ENCODE assay signal across 8 mouse cellular contexts in the genomic region with DNA sequence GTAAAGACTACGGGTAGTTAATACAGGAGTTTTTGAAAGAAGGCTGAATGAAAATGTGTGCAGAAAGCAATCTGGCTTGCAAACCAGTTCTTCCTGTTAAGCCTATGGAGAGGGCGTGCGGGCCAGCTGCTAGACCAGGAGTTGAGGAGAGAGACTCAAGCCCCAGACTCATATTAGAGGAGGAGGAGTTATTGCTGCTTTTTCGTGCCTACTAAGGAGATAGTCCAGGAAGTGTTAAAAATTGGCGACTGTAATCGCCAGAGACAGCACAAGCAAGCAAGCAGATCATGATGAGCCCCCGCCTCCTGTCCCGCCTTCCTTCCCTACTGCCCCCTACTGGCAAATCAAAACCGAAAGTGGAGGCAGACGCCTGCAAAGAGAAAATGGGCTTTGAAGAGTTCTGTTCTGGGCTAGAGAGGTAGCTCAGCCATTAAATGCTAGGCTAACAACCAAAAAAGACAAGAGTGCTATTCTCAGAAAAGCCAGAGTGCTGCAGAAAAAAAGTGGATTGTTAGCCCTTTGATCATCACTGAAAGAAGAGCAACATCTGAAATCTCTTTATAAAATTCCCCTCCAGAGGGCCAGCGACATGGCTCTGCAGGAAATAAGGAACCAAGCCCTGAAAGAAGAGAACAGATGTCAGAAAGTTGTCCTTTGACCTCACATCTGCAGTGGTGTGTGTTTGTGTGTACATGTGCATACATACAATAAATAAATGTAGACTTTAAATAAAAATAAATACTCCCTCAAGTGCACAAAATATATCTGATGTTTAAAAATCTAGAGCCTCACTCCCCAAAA. TPM values are rescaled to one million over a fixed set of nuclear protein-coding genes. Genes with fewer than 3 reads are reported as not detected.
DNase-seq lines count a peak whose midpoint lies in the region; ATAC-seq and TF ChIP-seq lines count a peak whose summit lies in the region.

No protein-coding gene starts in this region.

- peak overlapping the region; percentile 28; the same call in 1 of the 2 replicates for H3K27ac ChIP-seq in embryonic facial prominence, embryonic 14.5 days (replicated peaks; ENCODE audit: low read depth, low read length)
- no peak overlapping the region for H3K27ac ChIP-seq in limb, embryonic 14.5 days (replicated peaks; ENCODE audit: low read depth, low read length)
- no peak overlapping the region for H3K27ac ChIP-seq in midbrain, embryonic 16.5 days (ENCODE audit: low read length)
- peak overlapping the region; percentile 29; the same call in 1 of the 2 replicates for H3K27ac ChIP-seq in spleen, adult 2 months (ENCODE audit: insufficient read depth, low read length)

- H3K27me3 ChIP-seq in embryonic facial prominence, embryonic 14.5 days (replicated peaks; ENCODE audit: control insufficient read depth, insufficient read depth, low read length), result peaks cover 5% of the 10 kb centered on the region; the same call in 1 of the 2 replicates
- no peaks in the 10 kb centered on the region for H3K27me3 ChIP-seq in limb, embryonic 14.5 days (ENCODE audit: control insufficient read depth, insufficient read depth, low read length)
- peaks cover 2% of the 10 kb centered on the region; the same call in 1 of the 2 replicates for H3K27me3 ChIP-seq in midbrain, embryonic 16.5 days (ENCODE audit: control insufficient read depth, insufficient read depth, low read depth, low read length)
- H3K27me3 ChIP-seq in spleen, adult 2 months (ENCODE audit: control insufficient read depth, insufficient read depth, low read length), result no peaks in the 10 kb centered on the region

- H3K4me2 ChIP-seq in embryonic facial prominence, embryonic 14.5 days (ENCODE audit: low read depth, low read length), result peak overlapping the region; percentile 47
- H3K4me2 ChIP-seq in limb, embryonic 14.5 days (replicated peaks; ENCODE audit: low read depth, low read length, severe bottlenecking), result peak overlapping the region; percentile 40
- peak overlapping the region; percentile 43 for H3K4me2 ChIP-seq in midbrain, embryonic 16.5 days (ENCODE audit: low read length)

- no peaks in the 10 kb centered on the region for H3K9me3 ChIP-seq in embryonic facial prominence, embryonic 14.5 days (ENCODE audit: control insufficient read depth, low read length)
- H3K9me3 ChIP-seq in limb, embryonic 14.5 days (ENCODE audit: control insufficient read depth, low read length), result no peaks in the 10 kb centered on the region
- H3K9me3 ChIP-seq in midbrain, embryonic 16.5 days (replicated peaks; ENCODE audit: control insufficient read depth, low read length, poor library complexity, severe bottlenecking), result no peaks in the 10 kb centered on the region

- WGBS in embryonic facial prominence, embryonic 14.5 days, result 21% methylated on average over 11 of the region's 11 CpGs
- 23% methylated on average over 11 of the region's 11 CpGs for WGBS in limb, embryonic 14.5 days
- WGBS in midbrain, embryonic 16.5 days, result 14% methylated on average over 11 of the region's 11 CpGs
- 18% methylated on average over 11 of the region's 11 CpGs for WGBS in spleen, adult 2 months

- no peaks in the 10 kb centered on the region for H3K36me3 ChIP-seq in embryonic facial prominence, embryonic 14.5 days (ENCODE audit: control insufficient read depth, insufficient read depth, low read length)
- H3K36me3 ChIP-seq in limb, embryonic 14.5 days (ENCODE audit: control insufficient read depth, insufficient read depth, low read length), result no peaks in the 10 kb centered on the region
- H3K36me3 ChIP-seq in midbrain, embryonic 16.5 days (ENCODE audit: control insufficient read depth, insufficient read depth, low read length), result no peaks in the 10 kb centered on the region
- H3K36me3 ChIP-seq in spleen, adult 2 months (ENCODE audit: control insufficient read depth, insufficient read depth, low read length), result no peaks in the 10 kb centered on the region

- DNase-seq in 3T3-L1 (ENCODE audit: low read depth, low spot score), result peak; percentile 76
- peak; percentile 7 to 42 for DNase-seq in adrenal gland, postnatal 4 days (ENCODE audit: low spot score in 2 of 2)
- DNase-seq in embryonic facial prominence, embryonic 14.5 days (ENCODE audit: low spot score), result peak; percentile 51
- DNase-seq in heart, adult 9 months (ENCODE audit: low spot score in 2 of 2), result peak; percentile 62 to 74
- peak; percentile 72 for DNase-seq in kidney, adult 9 months
- DNase-seq in limb, embryonic 14.5 days (ENCODE audit: low spot score), result peak; percentile 47
- DNase-seq in spleen, adult 2 months (ENCODE audit: low read depth in 1 of 2, low spot score in 2 of 2), result peak; percentile 53 to 61

- peak; percentile 41; the same call in 1 of the 2 replicates for TF ChIP-seq CTCF in spleen, adult 2 months (IDR thresholded peaks at IDR 0.05; ENCODE audit: extremely low read depth, insufficient read depth, insufficient read length, insufficient replicate concordance)

- peak; percentile 63 for ATAC-seq in embryonic facial prominence, embryonic 14.5 days (ENCODE audit: low read depth)
- ATAC-seq in limb, embryonic 14.5 days (ENCODE audit: low FRiP score, low read depth), result no peak; the same call in 1 of the 2 replicates
- ATAC-seq in midbrain, embryonic 16.5 days, result 0 out of 2 replicates have a peak, but pooled peaks have one; percentile 60

- H3K4me3 ChIP-seq in embryonic facial prominence, embryonic 14.5 days (ENCODE audit: low read depth, low read length), result peak overlapping the region; percentile 37
- peak overlapping the region; percentile 33 for H3K4me3 ChIP-seq in limb, embryonic 14.5 days (replicated peaks; ENCODE audit: low read length)
- peak overlapping the region; percentile 28; the same call in 1 of the 2 replicates for H3K4me3 ChIP-seq in midbrain, embryonic 16.5 days (ENCODE audit: low read depth, low read length)
- peak overlapping the region; percentile 56 for H3K4me3 ChIP-seq in spleen, adult 2 months (ENCODE audit: extremely low read depth, insufficient read depth, insufficient read length)

- no peak for TF ChIP-seq POLR2A in limb, embryonic 14.5 days (IDR thresholded peaks at IDR 0.05; ENCODE audit: borderline replicate concordance, extremely low read depth, insufficient read depth, insufficient read length)
- no peak for TF ChIP-seq POLR2A in spleen, adult 2 months (IDR thresholded peaks at IDR 0.05; ENCODE audit: low read depth, low read length)

- H3K4me1 ChIP-seq in embryonic facial prominence, embryonic 14.5 days (ENCODE audit: control insufficient read depth, insufficient read depth, low read length), result no peaks in the 10 kb centered on the region
- H3K4me1 ChIP-seq in limb, embryonic 14.5 days (ENCODE audit: control insufficient read depth, insufficient read depth, low read length), result no peaks in the 10 kb centered on the region
- H3K4me1 ChIP-seq in midbrain, embryonic 16.5 days (ENCODE audit: control insufficient read depth, insufficient read depth, low read length), result no peaks in the 10 kb centered on the region
- H3K4me1 ChIP-seq in spleen, adult 2 months (ENCODE audit: control insufficient read depth, insufficient read depth, insufficient read length), result no peaks in the 10 kb centered on the region

- peak overlapping the region; percentile 34; the same call in 1 of the 2 replicates for H3K9ac ChIP-seq in embryonic facial prominence, embryonic 14.5 days (ENCODE audit: low read depth, low read length)
- peak overlapping the region; percentile 31; the same call in 1 of the 2 replicates for H3K9ac ChIP-seq in limb, embryonic 14.5 days (ENCODE audit: low read depth, low read length, severe bottlenecking)
- no peak overlapping the region for H3K9ac ChIP-seq in midbrain, embryonic 16.5 days (ENCODE audit: low read depth, low read length)

RNA-seq across cellular contexts. Expression of a gene that starts 33.9 kb away (rescaled TPM):
- 10 to 100 TPM; 55.3 to 60.2 TPM for total RNA-seq in adrenal gland, postnatal 4 days (2021)
- polyA plus RNA-seq in embryonic facial prominence, embryonic 14.5 days (2014; fragmentation: Nextera tagmentation; extraction: Ambion mirVana), result 38.7 and 42.8 TPM in 2 replicates
- polyA plus RNA-seq in limb, embryonic 14.5 days (2012; rRNA removed), result 34.3 and 38.4 TPM in 2 replicates
- polyA plus RNA-seq in limb, embryonic 14.5 days (2014; fragmentation: Nextera tagmentation; extraction: Ambion mirVana), result 40.7 and 40.9 TPM in 2 replicates
- 16.0 and 16.2 TPM in 2 replicates for polyA plus RNA-seq in midbrain, embryonic 16.5 days (2015; fragmentation: Nextera tagmentation; extraction: Ambion mirVana)
- polyA plus RNA-seq in spleen, adult 2 months (2012; rRNA removed), result 7.8 and 8.9 TPM in 2 replicates

Comparison
In these comparisons a context has a peak if more than half of its experiments do, and no peak if none do; other contexts are left out.
1. DNase-seq: peak in every context shown above with its lines; median percentile 76 in 3T3-L1; 72 in kidney, adult 9 months; 68 in heart, adult 9 months; 57 in spleen, adult 2 months; 51 in embryonic facial prominence, embryonic 14.5 days; 47 in limb, embryonic 14.5 days; 24 in adrenal gland, postnatal 4 days.
2. H3K27ac ChIP-seq: peak in embryonic facial prominence, embryonic 14.5 days (single experiment) and spleen, adult 2 months (single experiment); none in limb, embryonic 14.5 days (single experiment) and midbrain, embryonic 16.5 days (single experiment).
3. Peak in every context shown above with its lines, with median percentiles within 50 percentile points of each other: H3K4me2 ChIP-seq and H3K4me3 ChIP-seq.